Mouse (Mus musculus): ENCODE data around the gene Ankrd33b.

Ankrd33b gene

DNA sequence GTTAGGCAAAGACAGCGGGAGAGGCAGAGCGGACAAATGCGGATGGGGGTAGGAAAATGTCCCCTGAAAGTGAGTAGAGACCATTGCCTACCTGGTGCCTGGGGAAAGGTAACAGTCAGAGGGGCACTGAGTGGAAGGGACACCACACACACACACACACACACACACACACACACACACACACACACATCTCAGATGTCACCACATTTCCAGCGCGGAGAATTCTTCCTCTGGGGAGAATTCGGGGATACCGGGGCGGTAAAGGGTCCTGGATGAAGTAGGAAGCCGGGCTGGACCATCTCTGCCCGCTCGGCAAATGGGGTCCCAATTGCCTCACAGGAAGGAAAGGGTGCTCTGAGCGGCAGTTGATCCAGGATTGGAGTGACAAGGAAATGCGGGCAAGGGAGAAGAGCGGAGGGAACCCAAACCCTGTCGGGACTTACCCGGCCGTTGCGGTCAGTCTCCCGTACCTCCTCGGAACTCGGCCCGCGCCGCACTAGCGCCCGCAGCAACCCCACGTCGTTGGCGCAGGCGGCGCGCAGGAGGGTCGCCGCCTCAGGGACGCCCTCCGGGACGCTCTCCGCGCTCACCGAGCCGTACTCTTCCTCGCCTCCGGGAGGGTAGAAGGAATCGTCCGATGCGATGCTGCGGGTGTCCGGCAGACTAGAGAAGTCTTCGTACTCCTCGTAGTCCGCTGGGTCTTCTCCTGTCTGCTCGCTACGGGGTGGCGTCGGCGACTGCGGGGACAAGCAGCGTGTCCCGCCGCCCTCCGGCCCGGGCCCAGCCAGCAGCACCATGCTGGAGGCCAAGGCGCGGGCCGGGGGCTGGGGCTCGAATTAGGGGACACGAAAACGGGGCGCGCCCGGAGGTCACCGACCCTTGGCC lies 688 bp downstream of the Ankrd33b start:
- no peak for DNase-seq (ENCODE audit: low read depth)

- DNase-seq (ENCODE audit: low read depth): no peak
Measured at GRCm38 (mm10) chr15:31365720-31366591, 1.6 kb downstream of the Ankrd33b start.

DNA sequence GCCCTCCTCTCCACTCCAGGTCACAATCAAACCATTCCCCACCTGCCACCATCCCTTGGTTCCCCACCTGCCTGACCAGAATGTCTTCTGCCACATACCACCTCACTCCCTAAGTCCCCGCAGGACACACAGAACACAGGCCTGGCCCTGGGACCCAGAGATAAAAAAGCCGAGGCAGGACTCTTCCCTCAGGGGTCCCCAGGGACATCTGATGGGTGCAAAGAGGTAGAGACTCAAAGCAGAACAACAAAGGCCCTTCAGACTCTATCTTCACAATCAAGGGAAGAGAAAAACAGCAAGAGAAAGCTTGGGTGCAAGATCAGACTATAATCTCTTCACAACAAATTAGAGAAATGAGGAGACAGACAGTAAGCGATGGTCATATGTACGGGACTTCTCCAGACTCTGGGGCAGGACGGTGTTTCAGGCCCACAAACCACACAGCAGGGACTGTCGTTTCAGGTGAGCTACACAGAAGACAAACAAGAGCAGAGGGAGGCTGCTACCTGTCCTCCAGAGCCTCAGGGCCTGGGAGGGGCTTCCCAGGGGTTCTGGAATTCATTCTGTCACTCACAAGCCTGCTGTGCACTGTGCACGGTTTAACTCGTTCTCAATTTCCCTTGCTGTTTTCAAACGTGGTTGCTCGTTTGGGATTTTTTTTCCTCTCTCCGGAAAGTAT lies 2.3 kb downstream of the Ankrd33b start:
- no peak for DNase-seq (ENCODE audit: low read depth)

DNA sequence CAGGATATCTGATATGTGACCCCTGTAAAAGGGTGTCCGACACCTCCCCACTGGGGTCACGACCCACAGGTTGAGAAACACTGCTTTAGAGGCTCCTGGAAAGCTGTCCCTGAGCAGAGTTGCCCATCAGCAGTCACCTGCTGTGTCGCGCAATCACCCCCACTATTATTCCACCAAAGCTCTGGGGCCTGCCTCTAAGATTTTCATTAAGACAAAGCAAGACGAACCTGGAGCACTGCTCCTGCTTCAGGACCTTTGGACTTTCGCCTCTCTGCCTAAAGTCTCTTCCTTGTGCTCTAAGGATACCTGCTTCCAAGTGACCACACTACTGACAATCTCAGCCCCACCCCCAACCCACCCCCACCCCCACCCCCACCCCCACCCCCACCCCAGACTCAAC lies 3.1 kb downstream of the Ankrd33b start:
- DNase-seq (ENCODE audit: low read depth): no peak

- no peak for DNase-seq (ENCODE audit: low read depth)
Measured at GRCm38 (mm10) chr15:31363981-31364361, 3.6 kb downstream of the Ankrd33b start.

- DNase-seq (ENCODE audit: low read depth): no peak
Measured at GRCm38 (mm10) chr15:31363241-31363980, 4.1 kb downstream of the Ankrd33b start.

DNA sequence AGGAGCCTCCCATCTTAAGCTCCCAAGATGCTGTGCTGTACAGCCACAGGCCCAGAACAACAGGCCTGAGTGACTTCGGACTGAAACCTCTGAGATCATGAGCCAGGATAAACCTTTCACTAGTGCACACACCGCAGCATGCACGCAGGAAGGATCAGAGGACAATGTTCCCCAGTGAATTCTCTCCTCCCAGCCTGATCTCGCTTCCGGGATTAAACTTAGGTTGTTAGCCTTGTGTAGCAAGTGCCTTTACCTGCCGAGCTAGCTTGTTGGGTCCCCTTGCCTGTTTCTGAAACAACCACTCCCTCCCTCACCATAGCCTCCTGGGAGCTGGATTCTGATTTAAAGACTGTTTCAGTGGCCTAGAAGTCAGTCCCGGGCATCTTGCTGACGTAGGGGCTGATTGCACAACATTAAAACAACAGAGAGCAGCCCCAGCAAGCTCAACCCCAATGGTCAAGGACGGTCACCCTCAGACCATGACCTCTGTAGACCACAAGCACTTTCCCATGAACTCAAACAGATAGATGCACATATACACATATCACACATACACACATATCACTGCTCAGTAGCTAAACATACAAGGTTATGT lies 6.2 kb downstream of the Ankrd33b start:
- no peak for DNase-seq (ENCODE audit: low read depth)

- no peak for DNase-seq (ENCODE audit: low read depth)
Measured at GRCm38 (mm10) chr15:31360593-31360992, 6.9 kb downstream of the Ankrd33b start.

DNA sequence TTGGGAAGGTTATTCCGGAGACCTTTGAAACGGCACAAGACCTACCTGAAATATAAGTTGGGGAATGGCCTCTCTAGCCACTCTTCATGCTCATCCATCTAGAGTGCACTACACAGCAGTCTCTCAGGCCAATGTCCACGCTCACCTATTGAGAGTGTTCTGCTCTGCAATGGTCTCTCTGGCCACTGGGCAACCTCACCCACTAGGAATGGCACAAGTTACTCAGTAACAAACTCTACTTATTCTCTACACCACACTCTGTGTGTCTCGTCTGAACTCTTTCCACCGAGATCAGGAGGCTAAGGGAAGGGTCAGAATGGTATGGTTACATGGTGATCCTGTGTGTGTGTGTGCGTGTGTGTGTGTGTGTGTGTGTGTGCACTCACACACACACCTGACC lies 7.7 kb downstream of the Ankrd33b start:
- no peak for DNase-seq (ENCODE audit: low read depth)

DNA sequence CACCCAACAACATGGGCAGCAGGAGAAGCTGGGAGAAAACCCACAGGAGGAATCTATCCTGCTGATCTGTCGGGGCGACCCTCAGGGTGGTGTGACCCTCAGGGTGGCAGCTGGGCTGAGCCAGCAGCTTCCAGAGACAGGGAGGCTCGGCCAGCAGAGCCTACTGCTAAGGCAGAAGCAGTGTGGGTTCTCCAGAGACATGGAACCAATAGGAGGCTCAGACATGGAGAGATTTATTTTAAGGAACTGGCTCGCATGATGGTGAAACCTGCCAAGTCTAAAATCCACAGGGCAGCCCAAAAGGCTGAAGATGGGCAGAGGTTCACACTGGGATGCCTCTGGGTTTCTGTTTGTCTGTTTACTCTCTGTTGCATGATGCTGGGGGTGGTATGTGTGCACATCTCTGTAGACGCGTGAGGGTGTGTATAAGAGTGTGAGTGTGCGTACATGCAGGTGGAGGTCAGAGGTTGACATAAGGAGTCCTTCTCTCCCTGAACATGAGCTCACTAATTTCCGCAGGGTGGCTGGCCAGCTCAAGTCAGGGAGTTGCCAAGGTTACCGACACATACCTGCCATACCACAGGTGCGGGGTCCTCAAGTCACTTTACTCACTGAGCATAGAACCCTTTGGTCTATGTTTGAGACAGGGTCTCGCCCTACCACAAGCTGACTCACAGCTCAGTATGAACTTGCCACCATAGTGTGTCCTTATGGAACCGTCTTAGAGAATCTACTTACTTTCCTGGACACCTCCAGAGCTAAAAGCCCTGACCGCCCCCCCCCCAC lies 14.8 kb downstream of the Ankrd33b start:
- no peak for DNase-seq (ENCODE audit: low read depth)

DNA sequence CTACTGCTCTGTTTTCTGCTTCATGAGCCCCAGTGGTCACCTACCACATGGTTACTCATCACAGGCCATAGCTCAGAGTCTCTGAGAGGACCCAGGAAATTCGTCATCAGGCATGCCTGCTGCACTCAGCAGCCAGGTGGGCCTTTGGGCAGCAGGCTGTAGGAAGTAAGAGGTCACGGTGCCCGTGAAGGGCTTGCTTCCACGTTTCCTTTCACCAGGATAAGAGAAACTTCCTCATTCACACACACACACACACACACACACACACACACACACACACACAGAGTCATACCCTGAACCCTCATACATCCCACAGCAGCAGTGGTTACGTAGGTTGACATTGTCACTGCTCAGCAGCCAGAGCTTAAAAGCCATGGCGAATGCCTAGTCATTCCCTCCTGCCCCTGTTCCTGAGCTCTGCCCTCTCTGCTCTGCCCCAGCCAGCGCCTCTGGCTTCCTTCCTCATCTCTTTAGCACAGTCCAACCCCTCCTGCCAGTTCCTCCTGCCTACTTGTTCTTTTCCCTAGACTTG lies 17.6 kb downstream of the Ankrd33b start:
- no peak for DNase-seq (ENCODE audit: low read depth)

DNA sequence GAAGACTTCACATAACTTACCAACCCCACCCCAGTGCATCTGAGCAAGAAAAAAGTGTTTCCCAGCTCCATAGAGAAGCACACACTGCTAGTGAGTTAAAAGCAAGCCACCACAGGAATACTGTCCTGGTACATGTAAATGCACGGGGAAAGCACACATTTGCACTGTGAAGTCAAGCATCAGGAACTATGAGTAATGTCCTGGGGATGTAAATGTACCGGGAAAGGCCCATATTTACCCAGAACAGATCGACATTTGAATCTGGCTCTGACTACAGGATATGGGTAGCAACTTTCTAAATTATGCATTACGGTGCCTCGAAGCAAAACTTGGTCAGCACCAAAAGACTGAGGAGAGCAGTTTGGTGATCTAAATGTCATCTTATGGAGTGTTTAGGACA lies 18.5 kb downstream of the Ankrd33b start:
- no peak for DNase-seq (ENCODE audit: low read depth)

- no peak for DNase-seq (ENCODE audit: low read depth)
Measured at GRCm38 (mm10) chr15:31348241-31348640, 19.3 kb downstream of the Ankrd33b start.

DNA sequence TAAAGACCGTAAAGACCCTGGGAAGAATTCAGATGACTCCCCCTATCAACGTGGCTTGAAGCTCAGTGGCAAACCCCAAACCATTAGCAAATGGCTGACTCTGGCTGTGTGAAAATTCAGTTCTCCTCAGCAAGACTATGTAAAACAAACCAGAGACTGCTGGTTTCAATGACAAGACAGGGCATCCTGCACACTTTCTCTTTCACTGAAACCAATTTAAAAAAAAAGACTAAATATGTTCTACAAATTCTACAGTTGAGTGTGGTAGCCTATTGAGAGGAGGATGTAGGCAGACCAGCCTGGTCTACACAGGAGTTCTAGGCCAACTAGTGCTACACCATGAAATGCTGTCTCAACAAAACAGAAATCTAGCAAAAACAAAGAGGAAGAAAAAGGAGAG lies 21.0 kb downstream of the Ankrd33b start:
- DNase-seq (ENCODE audit: low read depth): no peak

GRCm38 (mm10) chr15:31345366-31345765 lies 22.2 kb downstream of the Ankrd33b start:
- no peak for DNase-seq (ENCODE audit: low read depth)

GRCm38 (mm10) chr15:31344811-31345211 lies 22.7 kb downstream of the Ankrd33b start:
- no peak for DNase-seq (ENCODE audit: low read depth)

GRCm38 (mm10) chr15:31343602-31344001 lies 23.9 kb downstream of the Ankrd33b start:
- no peak for DNase-seq (ENCODE audit: low read depth)

GRCm38 (mm10) chr15:31342496-31342901 lies 25.0 kb downstream of the Ankrd33b start:
- no peak for DNase-seq (ENCODE audit: low read depth)

GRCm38 (mm10) chr15:31342001-31342400 lies 25.5 kb downstream of the Ankrd33b start:
- no peak for DNase-seq (ENCODE audit: low read depth)

GRCm38 (mm10) chr15:31338656-31339291 lies 28.8 kb downstream of the Ankrd33b start:
- no peak for DNase-seq (ENCODE audit: low read depth)

Measured in naive thymus-derived CD4-positive, alpha-beta T cell, adult 2 months (primary cell).